Mouse (Mus musculus) forebrain, postnatal 0 days (tissue): ENCODE data around the gene AU021092. TPM values are rescaled to one million over a fixed set of nuclear protein-coding genes. Genes with fewer than 3 reads are reported as not detected.
"Not testable (repeated sequence)": the region's sequence is repeated elsewhere in the genome, so short reads cannot be mapped to it uniquely, and the experiment has no call there.

Experiments
- ATAC-seq: fragments of 200-750 bp; cut with Nextera tagmentation; 2 replicates; pipeline ENCODE4 v1.8.0; 2017; ENCODE audit warnings: mild to moderate bottlenecking, moderate library complexity
- DNase-seq: peaks from one replicate; pipeline ENCODE4 v3.0.0-alpha.2; 2015
- H3K27ac ChIP-seq: fragments of 300-500 bp; sonication (generic); 2 replicates; pipeline ENCODE4 v1.5.1; 2014; ENCODE audit warnings: low read depth, mild to moderate bottlenecking, antibody characterized with exemption, low read length, moderate library complexity, mixed read lengths
- H3K27me3 ChIP-seq: fragments of 300-500 bp; sonication (generic); 2 replicates; pipeline ENCODE4 v1.6.1; 2014; ENCODE audit warnings: mild to moderate bottlenecking, low read length, mixed read lengths; ENCODE audit not compliant: insufficient read depth
- H3K36me3 ChIP-seq: fragments of 300-500 bp; sonication (generic); 2 replicates; pipeline ENCODE4 v1.6.1; 2014; ENCODE audit warnings: mild to moderate bottlenecking, moderate library complexity; ENCODE audit not compliant: insufficient read depth
- H3K4me1 ChIP-seq: fragments of 300-500 bp; sonication (generic); 2 replicates; pipeline ENCODE4 v1.6.1; 2014; ENCODE audit warnings: antibody characterized with exemption; ENCODE audit not compliant: insufficient read depth
- H3K4me2 ChIP-seq: fragments of 300-500 bp; sonication (generic); 2 replicates; pipeline ENCODE4 v1.6.1; 2014; ENCODE audit warnings: low read depth, mild to moderate bottlenecking, moderate library complexity
- H3K4me3 ChIP-seq: fragments of 300-500 bp; sonication (generic); 2 replicates; pipeline ENCODE4 v1.5.1; 2014; ENCODE audit warnings: low read depth, low read length, mixed read lengths
- H3K9ac ChIP-seq: fragments of 300-500 bp; sonication (generic); 2 replicates; pipeline ENCODE4 v1.6.1; 2014; ENCODE audit warnings: mild to moderate bottlenecking
- H3K9me3 ChIP-seq: fragments of 300-500 bp; sonication (generic); 2 replicates; pipeline ENCODE4 v1.6.1; 2016; ENCODE audit warnings: low read length
- CTCF ChIP-seq: sonication (generic); IDR thresholded peaks from 2 replicates; pipeline ENCODE4 v1.5.1; 2016; ENCODE audit warnings: antibody characterized with exemption, control low read depth, low read depth
- WGBS: fragments of 180-500 bp; shearing (Covaris S2); extraction: QIAGEN DNeasy Blood & Tissue Kit; methylation state at CpG from one replicate; pipeline ENCODE4 v1.1.7; 2014; 5-methylcytosine and 5-hydroxymethylcytosine counted together
- polyA plus RNA-seq: library from polyadenylated mRNA; unstranded; fragments of >200 nt; fragmentation: Nextera tagmentation; extraction: Ambion mirVana; gene quantifications from 2 replicates; pipeline ENCODE4 v1.2.1, GENCODE M21; 2015
- total RNA-seq: library from RNA; depleted of rRNA; stranded (reverse); fragments of >200 nt; gene quantifications from 2 replicates; pipeline ENCODE4 v1.2.3, GENCODE M21; 2014

Gene AU021092
- total and polyA plus RNA-seq, 2 experiments from 2014 or later = 9.8 to 21.8 TPM

- TF ChIP-seq CTCF = no peak
- Histone ChIP-seq H3K4me3 (peak overlapping the region; percentile 80), H3K4me2 (peak overlapping the region; percentile 86), H3K27ac (no peak overlapping the region), H3K27me3 (no peaks in the 10 kb centered on the region; the same call in 1 of the 2 replicates), H3K9ac (0 out of 2 replicates have a peak overlapping the region, but pooled peaks have one; percentile 75), H3K9me3 (no peaks in the 10 kb centered on the region), H3K36me3 (no peaks in the 10 kb centered on the region), H3K4me1 (peaks cover 4% of the 10 kb centered on the region; the same call in 1 of the 2 replicates)
- WGBS = 69% methylated on average over 4 of the region's 4 CpGs
- ATAC-seq (no peak), DNase-seq (no peak)
Measured at GRCm38 (mm10) chr16:5232982-5233381, 10.9 kb upstream of the AU021092 start.

- not testable (repeated sequence) for H3K4me1 ChIP-seq, H3K27me3 ChIP-seq, ATAC-seq, H3K4me2 ChIP-seq, H3K9ac ChIP-seq, H3K36me3 ChIP-seq, H3K4me3 ChIP-seq, H3K9me3 ChIP-seq, H3K27ac ChIP-seq, DNase-seq
- WGBS = 81% methylated on average over 3 of the region's 3 CpGs
Measured at GRCm38 (mm10) chr16:5228103-5228502, 6.0 kb upstream of the AU021092 start.

GRCm38 (mm10) chr16:5227501-5227900 lies 5.4 kb upstream of the AU021092 start:
- ATAC-seq, H3K4me1 ChIP-seq, H3K9ac ChIP-seq, H3K4me3 ChIP-seq, H3K27me3 ChIP-seq, H3K36me3 ChIP-seq, H3K27ac ChIP-seq, DNase-seq, H3K9me3 ChIP-seq, H3K4me2 ChIP-seq: not testable (repeated sequence)
- 84% methylated on average over 19 of the region's 19 CpGs for WGBS

- H3K27me3 ChIP-seq, H3K4me2 ChIP-seq, H3K9me3 ChIP-seq, H3K9ac ChIP-seq, H3K4me3 ChIP-seq, ATAC-seq, H3K4me1 ChIP-seq, H3K36me3 ChIP-seq, H3K27ac ChIP-seq, DNase-seq: not testable (repeated sequence)
- 4% methylated on average over 1 of the region's 1 CpGs for WGBS
Measured at GRCm38 (mm10) chr16:5226534-5226933, 4.4 kb upstream of the AU021092 start.

DNA sequence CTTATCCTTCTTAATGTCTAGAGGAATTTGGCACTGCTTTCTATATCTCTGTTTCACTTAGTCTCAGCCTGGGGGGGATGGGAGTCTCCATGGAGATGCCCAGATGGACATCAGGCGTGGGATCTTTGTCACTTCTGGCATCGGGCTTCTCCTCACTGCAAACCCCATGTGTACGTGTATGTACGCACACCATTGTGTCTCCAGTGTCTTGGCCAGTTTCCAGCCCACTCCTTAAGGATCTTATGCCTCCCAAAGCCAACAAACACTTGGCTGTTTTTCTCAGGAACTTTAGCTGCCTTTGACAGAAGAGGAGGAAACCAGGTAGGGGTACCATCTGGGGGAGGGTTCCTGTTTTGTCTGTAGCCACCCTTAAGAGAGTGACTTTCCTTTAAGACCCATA lies 696 bp downstream of the AU021092 start:
- ATAC-seq (no peak), DNase-seq (no peak)
- Histone ChIP-seq H3K4me3 (no peak overlapping the region), H3K4me1 (no peaks in the 10 kb centered on the region), H3K27ac (no peak overlapping the region), H3K27me3 (no peaks in the 10 kb centered on the region; the same call in 1 of the 2 replicates), H3K9ac (no peak overlapping the region), H3K4me2 (no peak overlapping the region), H3K9me3 (no peaks in the 10 kb centered on the region), H3K36me3 (no peaks in the 10 kb centered on the region)
- no peak for TF ChIP-seq CTCF
- 37% methylated on average over 4 of the region's 4 CpGs for WGBS

- Histone ChIP-seq H3K9ac (no peak overlapping the region), H3K27ac (no peak overlapping the region), H3K4me3 (no peak overlapping the region), H3K27me3 (no peaks in the 10 kb centered on the region; the same call in 1 of the 2 replicates), H3K4me1 (no peaks in the 10 kb centered on the region), H3K36me3 (no peaks in the 10 kb centered on the region), H3K9me3 (no peaks in the 10 kb centered on the region), H3K4me2 (no peak overlapping the region)
- WGBS = 66% methylated on average over 5 of the region's 5 CpGs
- TF ChIP-seq CTCF = no peak
- no peak for ATAC-seq
- no peak for DNase-seq
Measured at GRCm38 (mm10) chr16:5217341-5218133, 4.6 kb downstream of the AU021092 start.

GRCm38 (mm10) chr16:5216686-5217085 lies 5.4 kb downstream of the AU021092 start:
- no peak for ATAC-seq
- no peak overlapping the region for H3K9ac ChIP-seq
- no peak overlapping the region for H3K4me3 ChIP-seq
- no peaks in the 10 kb centered on the region for H3K4me1 ChIP-seq
- no peaks in the 10 kb centered on the region for H3K36me3 ChIP-seq
- no peaks in the 10 kb centered on the region for H3K9me3 ChIP-seq
- no peak overlapping the region for H3K27ac ChIP-seq
- H3K27me3 ChIP-seq = no peaks in the 10 kb centered on the region; the same call in 1 of the 2 replicates
- DNase-seq = no peak
- TF ChIP-seq CTCF = no peak
- no peak overlapping the region for H3K4me2 ChIP-seq
- WGBS = 80% methylated on average over 6 of the region's 6 CpGs
